Mouse (Mus musculus) stomach, adult 2 months (tissue): ENCODE measurements around the gene Zfand2a. TPM values are rescaled to one million over a fixed set of nuclear protein-coding genes. Genes with fewer than 3 reads are reported as not detected.

Source experiments
- polyA plus RNA-seq: library from polyadenylated mRNA; depleted of rRNA; stranded (reverse); fragments of >200 nt; gene quantifications from 2 replicates; pipeline ENCODE4 v1.2.3, GENCODE M21; 2012; rRNA removed

The Zfand2a gene
- 6.8 and 8.1 TPM in 2 replicates for polyA plus RNA-seq

DNA sequence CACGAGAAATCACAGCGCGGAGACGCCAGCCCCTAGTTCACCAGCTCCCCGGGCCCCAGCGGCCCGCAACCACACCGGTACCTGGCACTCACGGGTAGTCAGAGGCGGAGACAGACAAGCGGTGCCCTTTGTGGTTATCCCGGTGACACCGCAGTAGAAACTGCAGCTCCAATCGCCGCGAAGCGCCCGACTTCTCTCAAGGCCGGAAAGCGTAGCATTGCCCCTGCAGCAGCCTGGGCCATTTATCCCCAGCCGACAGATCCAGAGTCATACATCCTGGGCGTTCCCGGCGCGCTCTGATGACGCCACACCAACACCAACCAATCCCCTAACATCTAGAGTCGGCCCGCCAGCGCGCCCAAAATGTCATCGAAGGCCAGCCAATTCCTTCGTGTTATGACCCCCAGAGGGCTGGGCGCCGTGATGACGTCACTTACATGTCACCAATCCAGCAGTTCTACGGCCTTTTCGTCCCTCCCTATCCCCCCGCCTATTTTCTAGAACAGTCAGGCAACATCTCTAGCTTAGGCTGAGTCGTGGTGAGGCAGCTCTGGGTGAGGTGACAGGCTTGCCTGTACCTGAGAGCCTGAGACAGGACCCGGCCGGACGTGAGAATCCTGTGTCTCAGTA lies at the start of gene Zfand2a:
Gene Zfand2a (minus strand): TSS at position 365 of the 630 bp plus-strand sequence.

GRCm38 (mm10) chr5:139460384-139461067 lies 23.8 kb downstream of the Zfand2a start, which contains the start of gene 3110082I17Rik:
TSS of gene 3110082I17Rik (minus strand) at chr5:139460527.

DNA sequence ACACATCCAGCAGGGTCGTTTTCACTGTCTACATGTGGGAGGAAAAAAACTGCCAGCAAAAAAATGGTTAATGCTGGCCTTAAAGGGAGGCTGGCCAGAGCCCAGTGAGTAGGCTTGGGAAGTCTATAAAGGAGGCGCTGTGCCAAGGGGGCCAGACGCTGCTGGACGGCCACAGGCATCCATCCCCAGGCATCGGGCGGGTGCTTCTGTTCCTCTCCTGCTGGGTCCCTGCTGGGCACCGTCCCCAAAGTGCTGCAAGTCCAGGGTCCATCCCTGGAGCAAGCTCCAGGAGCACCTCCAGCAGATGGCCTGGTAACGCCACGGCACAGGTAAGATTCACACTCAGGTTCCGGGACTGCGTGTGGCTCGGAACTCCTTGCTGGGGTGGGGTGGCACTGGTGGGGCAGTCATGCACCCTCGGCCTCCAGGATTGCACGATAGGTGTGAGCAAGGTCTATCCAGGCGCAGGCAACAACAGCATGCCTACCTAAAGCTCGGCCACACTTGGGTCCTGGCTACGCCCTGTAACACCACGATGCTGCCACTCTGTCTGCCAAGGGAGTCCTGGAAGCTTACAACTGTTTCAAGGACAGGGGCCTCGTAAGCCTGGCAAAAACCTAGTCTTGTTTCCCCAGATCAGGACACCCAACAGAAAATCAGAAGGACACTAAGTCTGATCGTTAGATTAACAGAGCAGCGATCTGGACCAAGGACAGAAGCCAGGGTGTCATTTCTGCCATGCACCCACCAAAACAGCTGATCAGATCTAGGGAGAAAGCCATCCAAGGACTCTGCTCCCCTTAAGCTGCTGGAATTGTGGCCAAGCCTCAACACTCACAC lies 61.1 kb downstream of the Zfand2a start, which contains the start of gene Gper1:
Gene Gper1 (plus strand): TSS at position 126 of the 840 bp plus-strand sequence.

Other genes starting within 250 kb of the Zfand2a start
- 62.7 and 125 TPM in 2 replicates for gene Get4, start 232.2 kb downstream of the Zfand2a start, polyA plus RNA-seq
- gene Adap1, start 158.9 kb downstream of the Zfand2a start, polyA plus RNA-seq: 15.3 and 20.9 TPM in 2 replicates
- 69.5 and 86.5 TPM in 2 replicates for gene Cox19, start 133.1 kb downstream of the Zfand2a start, polyA plus RNA-seq
- 0.12 and 0.61 TPM in 2 replicates for gene Cyp2w1, start 131.9 kb downstream of the Zfand2a start, polyA plus RNA-seq
- gene Gpr146, start 106.9 kb downstream of the Zfand2a start, polyA plus RNA-seq: 5.1 and 6.3 TPM in 2 replicates
- 1.4 and 1.9 TPM in 2 replicates for gene C130050O18Rik, start 79.3 kb downstream of the Zfand2a start, polyA plus RNA-seq
- gene Gper1, start 61.4 kb downstream of the Zfand2a start, polyA plus RNA-seq: 16.3 and 24.9 TPM in 2 replicates
- gene 3110082I17Rik, start 24.0 kb downstream of the Zfand2a start, polyA plus RNA-seq: 6.3 and 7.6 TPM in 2 replicates
- not detected in 2 replicates for gene Uncx, start 58.9 kb upstream of the Zfand2a start, polyA plus RNA-seq